Mouse (Mus musculus) liver, postnatal 0 days (tissue): ENCODE measurements at regions not wholly inside any gene's neighbourhood (a gene's known extent, or its start where the extent isn't known, plus 50 kb on each side); places are given as distances from the start of the nearest gene placed in this dataset.

Source experiments
- CTCF ChIP-seq: sonication (generic); IDR thresholded peaks from 2 replicates; pipeline ENCODE4 v1.5.1; 2016; ENCODE audit warnings: antibody characterized with exemption, low read depth
- EP300 ChIP-seq: IDR thresholded peaks from 2 replicates; pipeline ENCODE4 v1.6.1; 2016; ENCODE audit warnings: antibody characterized with exemption, low read depth, mild to moderate bottlenecking

DNA sequence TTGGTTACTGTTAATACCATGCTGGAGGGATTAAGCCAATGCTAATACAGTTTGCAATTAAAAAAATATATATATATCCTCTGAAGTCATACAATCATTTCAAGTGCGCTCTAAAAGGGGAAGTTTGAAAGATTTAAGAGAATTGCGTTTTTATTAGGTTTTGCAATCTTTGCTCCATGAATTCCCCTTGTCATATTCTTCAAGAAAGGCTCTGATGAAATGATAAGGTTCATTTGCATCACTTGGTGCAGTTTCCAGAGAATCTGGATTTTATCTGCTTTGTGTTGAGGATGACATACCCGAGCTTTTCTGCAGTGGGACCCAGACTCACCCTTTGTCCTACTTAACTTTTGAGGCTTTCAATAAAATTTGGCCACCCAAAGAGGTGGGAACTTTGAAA, 216.4 kb upstream of the Fggy start:
- no peak for TF ChIP-seq CTCF
- no peak for TF ChIP-seq EP300
